Mouse (Mus musculus) megakaryocyte, embryonic 14.5 days (primary cell): ENCODE measurements around the gene Galp.

Source experiments
- FLI1 ChIP-seq: IDR thresholded peaks from 2 replicates; pipeline ENCODE4 v1.6.1; 2012; ENCODE audit warnings: low read length, inconsistent platforms, mixed read lengths
- GATA1 ChIP-seq: IDR thresholded peaks from 3 replicates; pipeline ENCODE4 v1.6.1; 2012; ENCODE audit warnings: mixed read lengths, low read length, inconsistent platforms, borderline replicate concordance

GRCm38 (mm10) chr7:6257386-6257785 lies 60.5 kb downstream of the Galp start:
- no peak for TF ChIP-seq GATA1
- no peak for TF ChIP-seq FLI1
